Mouse (Mus musculus) layer of hippocampus, adult 9-10 months (tissue): ENCODE measurements around the gene Pla2g2d.

ENCODE experiments used
- DNase-seq: peaks from one replicate; pipeline ENCODE4 v3.0.0; 2022; ENCODE audit warnings: low spot score

The Pla2g2d gene

DNA sequence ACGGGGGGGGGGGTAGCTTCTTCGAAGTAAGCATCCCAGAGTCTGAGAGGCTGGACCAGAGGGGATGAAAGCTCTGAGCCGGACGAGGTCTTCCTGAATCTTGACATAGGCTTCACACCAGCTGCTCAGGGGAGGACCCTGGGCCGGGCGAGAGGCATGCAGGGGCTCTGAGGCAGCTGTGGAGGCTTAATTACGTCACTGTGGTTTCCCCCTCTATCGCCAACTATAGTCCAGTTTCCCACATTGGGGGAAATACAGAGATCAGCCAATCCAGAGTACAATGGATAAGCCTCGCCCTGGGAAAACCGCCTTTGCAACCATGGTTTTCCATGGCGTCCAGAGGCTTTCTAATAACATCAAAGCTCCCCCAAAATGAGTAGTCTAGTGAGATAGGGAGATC, 51.6 kb downstream of the Pla2g2d start:
- DNase-seq: no peak
